Mouse (Mus musculus): ENCODE results near the gene Olfr1242.

The Olfr1242 gene

DNA sequence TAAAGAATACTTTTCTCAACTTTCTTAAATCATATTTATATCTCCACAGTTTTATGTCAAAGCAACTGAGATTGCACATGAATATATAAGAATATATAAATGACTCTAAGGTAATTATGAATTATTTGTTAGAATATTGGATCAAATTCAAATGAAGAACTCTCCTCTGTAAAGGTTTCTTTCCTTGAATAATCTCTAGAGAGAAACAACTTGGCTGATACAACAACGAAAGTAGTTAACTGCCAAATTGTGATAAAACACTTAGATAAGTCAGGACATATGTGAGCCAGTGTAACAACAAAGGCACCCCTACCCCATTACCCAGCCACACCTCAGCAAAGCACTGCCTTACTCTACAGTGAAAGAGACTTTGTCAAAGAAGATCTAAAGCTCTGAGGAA, at the start of gene Olfr1242:
Gene Olfr1242, minus strand, starts transcription at position 101 of the 400 bp plus-strand sequence.
- 92% methylated on average over 1 of the region's 1 CpGs for WGBS

DNA sequence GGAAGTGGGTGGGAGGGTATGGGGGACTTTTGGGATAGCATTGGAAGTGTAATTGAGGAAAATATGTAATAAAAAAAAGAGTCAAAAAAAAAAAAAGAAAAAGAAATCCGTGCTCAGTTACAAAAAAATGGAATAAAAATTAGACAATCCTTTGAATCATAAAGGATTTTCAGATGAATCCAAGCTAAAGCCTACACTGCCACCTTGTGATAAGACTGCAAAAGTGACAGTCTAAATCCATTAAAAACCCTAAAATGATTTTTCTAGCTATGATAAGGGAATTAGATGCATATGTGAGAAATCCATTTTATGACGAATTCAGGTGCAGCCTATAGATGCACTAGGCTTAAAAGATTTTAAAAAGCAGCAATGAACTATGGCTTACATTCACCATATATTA, 46.4 kb upstream of the Olfr1242 start:
- WGBS: 24% methylated on average over 2 of the region's 2 CpGs

DNA sequence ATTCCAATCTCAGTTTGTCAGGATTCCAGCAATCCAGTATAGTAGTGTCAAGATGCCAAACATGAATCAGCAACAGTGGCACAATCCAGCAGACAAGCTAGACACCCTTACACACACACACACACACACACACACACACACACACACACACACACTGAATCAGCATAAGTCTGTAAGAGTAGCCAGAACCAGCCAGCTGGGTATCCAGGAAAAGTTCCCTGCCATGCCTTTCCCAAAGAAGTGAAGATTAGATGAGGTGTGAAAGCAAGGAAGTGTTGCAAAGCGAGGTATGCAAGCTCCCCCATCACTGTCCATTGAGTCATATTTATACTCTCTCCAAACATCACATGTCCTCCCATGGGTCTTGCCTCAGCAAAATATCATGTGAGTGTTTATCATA, 41.8 kb upstream of the Olfr1242 start:
- 30% methylated on average over 1 of the region's 1 CpGs for WGBS

DNA sequence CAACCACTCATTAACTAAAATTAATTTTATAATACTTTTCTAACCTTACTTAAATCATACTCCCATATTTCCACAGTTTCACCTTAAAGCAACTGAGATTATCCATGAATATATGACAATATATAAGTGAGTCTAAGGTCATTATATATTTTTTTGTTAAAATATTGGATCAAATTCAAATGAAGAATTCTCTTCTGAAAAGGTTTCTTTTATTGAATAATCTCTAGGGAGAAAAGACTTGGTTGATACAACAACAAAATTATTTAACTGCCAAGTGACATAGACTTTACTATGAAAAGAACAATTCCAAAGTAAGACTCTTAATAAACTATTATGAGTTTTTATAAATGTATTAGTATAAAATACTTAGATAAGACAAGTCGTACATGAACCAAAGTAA, 33.3 kb upstream of the Olfr1242 start, which contains the start of gene Olfr1243:
Gene Olfr1243, minus strand, starts transcription at position 101 of the 400 bp plus-strand sequence.
- WGBS: 95% methylated on average over 1 of the region's 1 CpGs

DNA sequence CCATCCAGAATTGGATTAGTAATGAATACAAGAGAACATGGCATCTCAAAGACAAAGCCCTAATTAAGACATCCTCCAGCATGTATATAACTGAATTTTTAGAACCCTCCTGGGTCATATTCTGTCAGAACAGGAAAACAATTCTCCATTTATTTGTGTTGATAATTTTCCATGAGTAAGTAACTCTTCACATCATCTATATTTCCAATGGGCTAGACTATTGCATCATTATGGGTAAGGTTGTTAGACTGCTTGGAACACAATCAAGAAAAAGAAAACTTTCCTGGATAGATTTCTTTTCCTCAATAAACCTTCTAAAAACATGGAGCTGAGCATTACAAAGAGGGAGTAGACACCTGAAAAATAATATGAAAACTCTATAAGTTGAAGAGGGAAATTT, 11.1 kb downstream of the Olfr1242 start, which contains the start of gene Olfr1241:
Gene Olfr1241, minus strand, starts transcription at position 101 of the 400 bp plus-strand sequence.

DNA sequence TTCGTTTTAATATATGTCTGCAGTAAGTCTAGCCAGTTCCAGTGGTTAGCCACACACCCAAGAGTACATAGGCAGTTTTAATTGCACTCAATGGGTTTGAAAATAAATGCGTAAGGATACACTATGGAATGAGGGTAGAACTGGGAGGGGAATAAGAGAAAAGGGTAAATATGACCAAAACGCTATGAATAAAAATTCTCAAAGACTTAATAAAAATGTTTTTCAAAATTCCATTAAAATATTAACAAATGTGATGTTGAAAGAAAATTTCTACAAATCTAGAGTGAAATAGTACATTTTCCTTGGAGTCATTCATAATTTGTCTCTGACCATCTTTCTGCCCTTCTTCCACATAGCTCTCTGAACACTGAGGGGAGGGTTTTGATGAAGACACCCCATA, 55.2 kb downstream of the Olfr1242 start, which contains the start of gene Olfr1240:
Gene Olfr1240, minus strand, starts transcription at position 101 of the 400 bp plus-strand sequence.
- 87% methylated on average over 3 of the region's 3 CpGs for WGBS
